Mouse (Mus musculus): ENCODE measurements around the gene Ccdc57.

Gene Ccdc57

GRCm38 (mm10) chr11:120779876-120780275 is 152.8 kb downstream of the Ccdc57 start:
- DNase-seq = no peak

- peak in 1 of 2 experiments; percentile 6 for DNase-seq
Measured at GRCm38 (mm10) chr11:120777123-120777522, 155.5 kb downstream of the Ccdc57 start.

Measured in kidney, postnatal 25 days (tissue).